Mouse (Mus musculus) embryo, embryonic 10.5 days (tissue): ENCODE measurements around the gene Hibch.
"Not testable (repeated sequence)": the region's sequence is repeated elsewhere in the genome, so short reads cannot be mapped to it uniquely, and the experiment has no call there.

ENCODE experiments used
- DNase-seq: peaks from one replicate; pipeline ENCODE4 v3.0.0-alpha.2; 2015; ENCODE audit warnings: low spot score

Gene Hibch

GRCm38 (mm10) chr1:52884208-52884607, 39.5 kb downstream of the Hibch start:
- DNase-seq = no peak

GRCm38 (mm10) chr1:52909783-52910182, 65.1 kb downstream of the Hibch start:
- no peak for DNase-seq

- DNase-seq = no peak
These were observed 71.9 kb downstream of the Hibch start for GRCm38 (mm10) chr1:52916655-52917054.

- DNase-seq = not testable (repeated sequence)
These were observed 74.2 kb downstream of the Hibch start for GRCm38 (mm10) chr1:52918897-52919296.

- DNase-seq = not testable (repeated sequence)
These were observed 79.8 kb downstream of the Hibch start for GRCm38 (mm10) chr1:52924482-52924881.

- DNase-seq = no peak
These were observed 89.8 kb downstream of the Hibch start for GRCm38 (mm10) chr1:52934494-52934893.

GRCm38 (mm10) chr1:52939021-52939420, 94.3 kb downstream of the Hibch start:
- no peak for DNase-seq

- no peak for DNase-seq
These were observed 103.2 kb downstream of the Hibch start for GRCm38 (mm10) chr1:52947895-52948294.

- peak; percentile 21 for DNase-seq
These were observed 106.6 kb downstream of the Hibch start for GRCm38 (mm10) chr1:52951146-52951868.

GRCm38 (mm10) chr1:52952143-52952542, 107.4 kb downstream of the Hibch start:
- DNase-seq = peak; percentile 29

- DNase-seq = peak; percentile 39
These were observed 108.0 kb downstream of the Hibch start for GRCm38 (mm10) chr1:52952551-52953397.

- DNase-seq = peak; percentile 51
These were observed 108.8 kb downstream of the Hibch start for GRCm38 (mm10) chr1:52953548-52953947.

GRCm38 (mm10) chr1:52954456-52954855, 109.7 kb downstream of the Hibch start:
- DNase-seq = no peak

- peak; percentile 60 for DNase-seq
These were observed 110.4 kb downstream of the Hibch start for GRCm38 (mm10) chr1:52955102-52955501.

- DNase-seq = no peak
These were observed 112.0 kb downstream of the Hibch start for GRCm38 (mm10) chr1:52956746-52957145.

- no peak for DNase-seq
These were observed 115.5 kb downstream of the Hibch start for GRCm38 (mm10) chr1:52960191-52960590.

- DNase-seq = no peak
These were observed 118.4 kb downstream of the Hibch start for GRCm38 (mm10) chr1:52963097-52963496.

- DNase-seq = no peak
These were observed 119.9 kb downstream of the Hibch start for GRCm38 (mm10) chr1:52964581-52964980.
